Mouse (Mus musculus): ENCODE measurements around the gene Arpc1a.
A peak's percentile ranks its signal among the peaks of the same experiment; 100 is the strongest.
"Not testable (repeated sequence)": the region's sequence is repeated elsewhere in the genome, so short reads cannot be mapped to it uniquely, and the experiment has no call there.

Arpc1a gene

DNA sequence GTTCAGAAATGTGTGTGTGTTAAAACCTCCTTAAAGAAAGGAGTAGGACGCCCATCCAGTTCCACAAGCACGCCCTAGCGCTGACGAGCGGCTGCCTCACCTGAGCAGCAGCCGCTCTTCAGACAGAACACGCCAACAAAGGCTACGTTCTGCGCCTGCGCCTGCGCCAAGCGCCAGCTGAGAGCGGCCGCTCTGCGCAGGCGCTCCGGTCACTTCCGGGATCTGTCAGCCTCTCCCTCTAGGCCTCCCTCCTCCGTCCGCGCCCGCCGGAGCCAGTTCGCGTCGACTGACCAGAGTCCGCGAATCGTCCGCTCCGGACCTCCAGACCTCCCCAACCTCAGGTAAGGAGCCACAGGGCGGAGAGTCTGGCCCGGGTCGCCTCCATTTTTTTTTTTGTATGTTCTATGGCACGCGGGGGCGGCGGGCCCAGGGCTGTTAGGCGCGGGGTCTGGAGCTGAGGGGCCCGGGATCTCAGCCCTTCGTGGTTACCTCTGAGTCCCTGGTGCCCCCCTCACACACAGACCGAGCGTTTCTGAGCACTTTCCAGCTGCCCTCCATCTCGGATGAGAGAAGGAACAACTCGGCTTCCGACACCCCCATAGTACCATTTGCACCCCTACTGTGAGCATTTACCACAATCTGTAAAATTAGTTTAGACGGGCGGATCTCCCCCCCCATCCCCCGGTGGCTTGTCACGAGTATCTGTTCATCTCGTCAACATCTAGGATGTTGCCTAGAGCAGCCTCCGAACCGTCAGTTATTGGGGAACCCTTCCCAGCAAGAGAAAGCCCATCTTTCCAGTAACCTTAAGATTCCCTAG is at the start of gene Arpc1a, which contains the start of gene Kpna7:
Gene Arpc1a (plus strand): TSS at position 199 of the 820 bp plus-strand sequence.
Gene Kpna7 (minus strand): TSS at position 399 of the 820 bp plus-strand sequence.
- DNase-seq (ENCODE audit: low read depth, low spot score), result peak; percentile 84

DNA sequence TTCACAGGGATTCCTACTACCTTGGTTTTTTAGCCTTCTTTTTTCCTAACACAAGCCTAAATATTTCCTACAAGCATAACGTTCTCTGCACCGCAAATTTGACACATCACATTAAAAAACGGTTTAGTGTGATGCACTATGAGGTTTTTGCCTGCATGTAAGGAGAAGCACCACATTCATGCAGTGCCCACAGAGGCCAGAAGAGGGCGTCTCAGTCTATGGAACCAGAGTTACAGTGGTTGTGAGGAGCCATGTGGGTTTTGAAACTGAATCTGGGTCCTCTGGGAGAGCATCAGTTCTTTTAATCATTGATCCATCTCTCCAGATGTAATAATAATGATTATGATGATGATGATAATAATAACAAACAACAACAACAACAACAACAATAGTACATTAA is 42.0 kb upstream of the Arpc1a start:
- DNase-seq (ENCODE audit: low read depth, low spot score), result no peak

DNA sequence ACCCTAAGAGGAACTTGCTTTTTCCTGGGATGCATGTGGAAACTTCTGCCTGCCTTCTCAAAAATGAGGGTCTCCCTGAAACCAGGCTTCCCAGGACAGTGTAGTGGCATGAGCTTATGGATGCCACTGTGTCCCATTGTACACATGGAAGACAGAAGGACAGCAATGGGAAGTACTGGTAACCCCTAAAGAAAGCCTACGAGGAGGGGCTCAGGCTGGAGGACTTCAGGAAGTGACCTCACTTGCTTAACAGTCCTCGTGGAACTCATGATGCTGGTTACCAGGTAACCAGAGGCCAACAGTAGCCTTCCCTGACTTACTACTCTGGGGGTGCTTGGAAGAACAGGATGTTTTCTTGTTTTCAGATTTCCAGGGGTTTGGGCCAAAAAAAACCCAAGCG is 40.9 kb upstream of the Arpc1a start, which contains the start of gene 1700018F24Rik:
Gene 1700018F24Rik (plus strand): TSS at position 301 of the 400 bp plus-strand sequence.
- not testable (repeated sequence) for DNase-seq (ENCODE audit: low read depth, low spot score)

DNA sequence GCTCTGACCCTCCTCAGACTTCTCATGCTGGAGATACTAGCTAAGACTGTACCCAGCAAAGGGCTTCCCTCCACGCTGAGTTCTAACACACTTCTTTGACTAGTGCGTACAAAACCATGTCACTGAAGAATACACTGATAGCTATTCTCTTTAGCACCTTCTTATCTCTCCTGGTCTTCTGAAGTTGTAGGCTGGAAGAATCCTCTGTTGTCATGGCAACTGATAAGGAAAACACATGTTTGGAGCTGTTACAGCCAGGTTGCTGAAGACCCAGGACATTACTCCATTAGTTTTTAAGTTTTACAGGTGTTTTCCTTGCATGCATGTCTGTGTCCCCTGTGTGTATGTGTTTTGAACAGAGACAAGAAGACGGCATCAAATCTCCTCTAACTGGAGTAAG is 29.4 kb upstream of the Arpc1a start:
- DNase-seq (ENCODE audit: low read depth, low spot score), result not testable (repeated sequence)

DNA sequence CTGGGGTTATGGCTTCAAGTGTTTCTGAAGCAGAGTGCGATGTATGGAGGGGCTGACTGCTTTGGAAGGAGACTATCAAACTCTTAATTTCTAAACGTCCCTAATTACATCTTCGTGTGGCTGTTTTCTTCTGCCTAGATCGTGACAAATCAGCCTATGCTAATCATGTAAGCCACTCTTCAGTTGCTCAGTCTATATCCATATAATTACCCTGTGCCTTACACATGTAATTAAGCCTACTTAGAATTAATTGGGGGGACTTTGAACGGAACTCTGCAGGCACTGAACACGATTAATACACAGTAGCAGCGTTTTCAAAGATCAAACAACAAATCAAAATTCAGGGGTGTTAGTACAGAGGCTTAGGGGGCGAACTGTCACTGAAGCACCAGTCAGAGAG is 25.7 kb upstream of the Arpc1a start:
- DNase-seq (ENCODE audit: low read depth, low spot score), result no peak

DNA sequence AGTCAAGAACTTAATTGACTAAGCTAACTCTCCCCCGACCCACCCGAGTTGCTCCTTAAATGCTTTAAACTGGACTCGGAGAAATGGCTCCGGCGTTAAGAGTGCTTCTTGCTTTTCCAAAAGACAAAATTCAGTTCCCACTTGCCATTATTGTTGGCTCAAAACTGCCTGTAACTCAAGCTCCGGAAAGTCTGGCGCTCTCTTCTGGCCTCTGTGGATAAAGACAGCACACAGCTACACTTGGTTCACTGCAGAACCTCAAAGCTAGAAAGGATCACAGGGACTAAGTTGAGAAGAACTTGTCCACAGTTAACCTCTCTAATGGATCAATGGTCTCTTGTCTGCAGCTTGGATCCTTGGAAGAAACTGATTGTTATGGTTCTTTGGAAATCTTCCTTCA is 24.9 kb upstream of the Arpc1a start:
- no peak for DNase-seq (ENCODE audit: low read depth, low spot score)

DNA sequence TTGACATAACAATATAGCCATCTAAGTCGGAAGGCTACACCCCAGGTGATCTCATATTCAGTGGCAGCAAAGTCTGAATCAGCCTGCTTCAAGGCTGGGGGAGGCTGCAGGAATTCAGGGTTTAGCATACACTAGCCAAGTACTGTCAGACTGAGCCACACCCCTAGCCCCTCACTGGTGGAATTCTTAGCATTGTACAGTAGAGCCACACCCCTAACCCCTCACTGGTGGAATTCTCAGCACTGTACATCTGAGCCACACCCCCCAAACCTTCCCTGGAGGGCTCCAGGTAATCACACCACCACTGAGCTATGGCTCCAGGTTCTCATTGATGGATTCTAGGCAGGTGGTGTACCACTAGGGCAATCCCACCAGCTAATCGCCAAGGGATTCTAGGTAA is 24.1 kb upstream of the Arpc1a start:
- no peak for DNase-seq (ENCODE audit: low read depth, low spot score)

DNA sequence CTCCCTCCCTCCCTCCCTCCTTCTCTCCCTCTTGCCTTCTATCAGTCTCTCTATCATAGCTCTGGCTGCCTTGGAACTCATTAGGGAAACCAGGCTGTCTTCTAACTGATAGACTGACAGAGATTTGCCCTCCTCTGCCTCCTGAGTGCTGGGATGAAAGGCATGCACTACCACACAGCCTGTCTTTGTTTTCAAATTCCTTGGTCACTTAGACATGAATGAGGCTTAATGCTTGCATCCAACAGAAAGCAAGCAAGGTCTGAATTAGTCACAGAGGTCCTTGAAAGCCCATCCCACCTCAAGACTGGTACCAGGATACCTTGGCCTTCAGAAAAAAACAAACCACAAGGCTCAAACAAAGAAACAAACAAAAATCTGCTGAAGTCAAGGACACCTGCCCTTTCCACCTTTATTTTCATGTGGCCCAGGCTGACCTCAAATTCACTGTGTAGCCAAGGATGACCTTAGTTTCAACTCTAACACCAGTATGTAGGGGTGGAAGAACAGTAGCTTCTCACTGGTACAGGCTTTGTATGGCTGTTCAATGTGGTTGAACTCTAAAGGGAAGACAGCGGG is 18.8 kb upstream of the Arpc1a start:
- no peak for DNase-seq (ENCODE audit: low read depth, low spot score)

DNA sequence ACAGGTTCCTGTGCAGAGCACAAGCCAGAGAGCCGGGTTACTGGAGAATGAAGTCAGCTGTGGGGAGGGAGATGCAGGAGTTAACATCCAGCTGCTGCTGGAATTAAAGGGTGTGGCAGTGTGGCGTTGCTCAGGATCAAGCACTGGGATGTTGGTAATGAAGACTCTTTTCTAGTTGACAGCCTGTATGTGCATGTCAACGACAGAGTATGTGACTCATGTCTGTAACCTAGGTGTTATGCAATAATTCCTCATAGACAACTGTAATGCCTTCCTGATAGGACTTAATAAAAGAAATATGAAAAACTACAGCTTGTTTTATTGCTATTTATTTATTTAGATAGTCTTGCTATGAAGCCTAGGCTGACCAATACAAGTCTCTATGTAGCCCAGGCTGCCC is 14.8 kb upstream of the Arpc1a start:
- no peak for DNase-seq (ENCODE audit: low read depth, low spot score)

DNA sequence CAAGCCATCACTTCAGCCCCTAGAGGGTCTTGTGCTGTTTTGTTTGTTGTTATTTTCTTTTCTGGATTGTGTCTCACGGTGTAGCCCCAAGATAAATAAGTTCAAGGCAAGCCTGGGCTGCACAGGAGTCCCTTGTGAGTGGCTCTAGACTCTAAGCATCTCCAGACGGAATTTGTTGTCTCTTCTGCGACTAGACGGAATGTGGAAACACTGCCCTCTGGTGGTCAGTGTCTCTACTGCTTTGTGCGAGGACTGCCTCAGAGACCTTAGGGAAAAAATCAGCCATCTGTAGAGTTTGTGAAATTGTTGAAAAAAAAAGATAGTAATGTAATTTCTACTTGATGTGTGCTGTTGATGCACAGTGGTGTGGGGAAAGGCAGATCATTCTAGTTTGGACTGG is 13.9 kb upstream of the Arpc1a start:
- peak; percentile 45 for DNase-seq (ENCODE audit: low read depth, low spot score)

DNA sequence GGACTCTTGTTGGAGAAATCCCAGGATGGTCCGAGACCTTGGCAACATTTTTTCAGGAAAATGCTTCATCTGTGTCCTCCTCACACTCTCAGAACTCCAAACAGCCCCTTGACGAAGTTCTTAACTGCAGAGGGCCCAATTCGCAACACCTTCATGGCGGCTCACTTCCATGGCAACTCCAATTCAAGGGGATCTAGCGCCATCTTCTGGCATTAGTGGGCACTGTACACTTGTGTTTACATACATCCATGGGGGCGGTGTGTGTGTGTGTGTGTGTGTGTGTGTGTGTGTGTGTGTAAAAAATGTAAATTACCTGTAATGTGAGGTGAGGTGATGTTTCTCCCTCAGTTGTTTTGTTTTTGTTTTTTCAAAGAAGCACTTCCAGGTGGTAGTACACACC is 12.3 kb upstream of the Arpc1a start:
- DNase-seq (ENCODE audit: low read depth, low spot score), result no peak

DNA sequence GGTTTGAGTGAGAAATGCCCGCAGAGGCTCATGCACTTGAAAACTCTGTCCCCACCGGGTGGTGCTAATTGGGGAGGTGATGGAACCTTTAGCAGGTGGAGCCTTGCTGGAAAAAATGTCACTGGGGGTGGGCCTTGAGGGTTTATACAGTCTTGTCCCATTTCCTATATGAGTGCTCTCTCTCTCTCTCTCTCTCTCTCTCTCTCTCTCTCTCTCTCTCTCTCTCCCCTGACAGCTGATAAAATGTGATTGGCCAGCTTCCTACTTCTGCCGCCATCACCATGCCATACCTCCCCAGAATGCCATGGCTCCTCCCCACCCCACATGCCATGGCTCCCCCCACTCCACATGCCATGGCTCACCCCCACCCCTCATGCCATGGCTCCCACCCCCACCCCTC is 8.5 kb upstream of the Arpc1a start:
- DNase-seq (ENCODE audit: low read depth, low spot score), result no peak

DNA sequence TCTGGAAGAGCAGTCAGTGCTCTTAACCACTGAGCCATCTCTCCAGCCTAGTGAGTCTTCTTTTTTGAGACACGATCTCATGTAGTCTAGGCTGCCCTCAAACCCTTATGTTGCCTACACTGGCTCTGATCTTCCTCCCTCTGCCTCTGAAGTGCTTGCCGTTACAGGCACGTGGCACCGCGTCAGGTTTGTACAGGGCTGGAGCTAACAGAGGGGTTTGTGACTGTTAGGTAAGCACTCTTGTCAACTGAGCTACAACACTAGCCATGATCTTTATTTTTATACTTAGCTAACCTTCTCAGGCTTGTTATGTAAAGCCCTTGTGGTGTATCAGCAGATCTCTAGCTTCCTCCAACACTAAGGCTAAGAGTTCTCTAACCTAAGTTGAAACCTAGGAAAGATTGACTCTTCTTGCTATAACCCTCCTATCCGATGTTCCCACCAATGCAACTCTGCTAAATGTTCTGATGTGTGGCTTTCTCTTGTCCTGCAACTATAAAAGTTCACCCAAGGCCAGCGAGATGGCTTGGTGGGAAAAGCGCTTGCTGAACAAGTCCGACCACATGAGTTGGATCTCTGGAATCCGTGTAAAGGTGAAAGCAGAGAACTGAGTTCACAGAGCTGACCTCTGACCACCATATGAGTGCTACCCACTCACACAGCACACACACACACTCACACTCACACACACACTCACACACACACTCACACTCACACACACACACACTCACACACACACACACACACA is 1.6 kb upstream of the Arpc1a start:
- DNase-seq (ENCODE audit: low read depth, low spot score), result no peak

DNA sequence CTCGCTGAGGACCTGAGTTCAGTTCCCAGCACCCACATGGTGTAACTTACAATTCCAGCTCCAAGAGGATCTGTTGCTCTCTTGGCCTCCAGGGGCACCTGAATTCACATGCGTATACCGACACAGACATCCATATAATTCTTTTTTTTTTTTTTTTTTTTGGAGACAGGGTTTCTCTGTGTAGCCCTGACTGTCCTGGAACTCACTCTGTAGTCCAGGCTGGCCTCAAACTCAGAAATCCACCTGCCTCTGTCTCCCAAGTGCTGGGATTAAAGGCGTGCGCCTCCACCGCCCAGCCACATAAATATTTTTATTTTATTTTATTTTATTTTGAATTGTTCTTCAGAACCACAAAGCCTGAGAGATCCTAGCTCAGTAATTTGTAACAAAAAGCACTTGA is 429 bp upstream of the Arpc1a start:
- DNase-seq (ENCODE audit: low read depth, low spot score), result not testable (repeated sequence)

DNA sequence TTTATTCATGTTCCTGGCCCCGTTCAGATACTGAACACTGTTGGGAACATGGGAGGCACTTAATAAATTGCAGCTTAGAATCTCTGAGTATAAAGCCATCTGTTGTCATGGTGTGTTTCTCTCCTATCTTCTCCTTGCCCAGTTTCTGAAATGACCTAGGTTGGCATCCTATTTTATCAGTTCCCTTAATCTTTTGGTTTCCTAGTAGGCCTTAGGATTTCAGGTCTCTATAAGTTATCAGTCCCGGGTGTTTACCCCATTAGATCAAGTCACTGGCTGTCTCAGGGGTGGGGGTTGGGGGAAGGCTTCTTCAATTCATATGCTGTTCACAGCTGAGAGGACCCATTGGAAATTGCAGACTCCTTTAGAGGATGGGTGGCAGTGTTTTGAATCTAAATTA is 1.2 kb downstream of the Arpc1a start:
- no peak for DNase-seq (ENCODE audit: low read depth, low spot score)

DNA sequence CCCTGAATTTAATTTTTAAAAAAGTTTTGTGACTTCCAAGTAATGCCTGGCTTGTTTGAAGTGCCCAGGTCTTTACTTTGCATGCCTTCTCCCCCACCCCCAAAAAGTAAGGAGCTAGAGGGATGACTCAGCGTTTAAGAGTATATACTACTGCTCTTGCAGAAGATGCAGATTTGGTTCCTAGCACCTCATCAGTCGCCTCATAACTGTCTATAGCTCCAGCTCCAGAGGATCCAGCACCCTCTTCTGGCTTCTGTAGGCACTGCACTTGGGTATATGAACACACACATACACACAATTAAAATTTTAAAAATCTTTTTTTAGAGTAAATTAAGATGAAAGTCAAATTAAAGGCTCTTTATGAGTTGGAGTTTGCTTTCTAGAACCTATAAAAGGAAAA is 4.6 kb downstream of the Arpc1a start:
- no peak for DNase-seq (ENCODE audit: low read depth, low spot score)

DNA sequence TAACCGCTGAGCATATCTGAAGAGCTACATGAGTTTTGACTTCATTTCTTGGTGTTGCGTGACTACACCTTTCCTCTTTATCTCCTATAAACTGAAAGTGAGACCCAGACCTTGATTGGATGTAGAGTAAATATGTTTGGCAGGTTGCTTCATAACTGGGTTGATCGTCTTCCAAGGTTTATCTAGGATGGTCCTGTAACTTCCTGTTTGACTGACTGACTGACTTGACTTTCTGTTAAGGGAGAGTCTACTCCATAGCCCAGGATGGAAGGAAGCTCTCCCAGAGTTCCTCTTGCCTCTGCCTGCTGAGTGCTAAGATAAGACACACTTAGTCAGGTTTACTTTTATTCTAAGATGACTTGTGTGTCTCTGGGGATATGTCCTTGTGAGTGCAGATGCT is 6.2 kb downstream of the Arpc1a start:
- DNase-seq (ENCODE audit: low read depth, low spot score), result no peak

DNA sequence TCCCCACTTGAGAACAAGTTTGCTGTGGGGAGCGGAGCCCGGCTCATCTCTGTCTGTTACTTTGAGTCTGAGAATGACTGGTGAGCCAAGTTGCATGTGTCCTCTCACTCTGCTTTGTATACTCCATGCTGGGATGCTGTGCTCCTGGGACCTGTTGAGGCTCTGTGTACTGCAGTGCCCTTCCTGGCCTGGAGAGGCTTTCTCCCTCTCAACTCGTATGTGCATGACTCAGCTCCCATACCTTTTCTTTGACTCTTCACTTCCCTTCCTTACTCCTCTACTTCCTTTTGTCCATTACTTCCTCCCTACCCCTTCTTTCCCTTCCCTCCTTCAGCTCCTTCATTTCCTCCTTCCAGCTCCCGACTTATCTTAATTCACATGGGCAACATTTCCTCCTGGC is 12.6 kb downstream of the Arpc1a start:
- DNase-seq (ENCODE audit: low read depth, low spot score), result no peak

DNA sequence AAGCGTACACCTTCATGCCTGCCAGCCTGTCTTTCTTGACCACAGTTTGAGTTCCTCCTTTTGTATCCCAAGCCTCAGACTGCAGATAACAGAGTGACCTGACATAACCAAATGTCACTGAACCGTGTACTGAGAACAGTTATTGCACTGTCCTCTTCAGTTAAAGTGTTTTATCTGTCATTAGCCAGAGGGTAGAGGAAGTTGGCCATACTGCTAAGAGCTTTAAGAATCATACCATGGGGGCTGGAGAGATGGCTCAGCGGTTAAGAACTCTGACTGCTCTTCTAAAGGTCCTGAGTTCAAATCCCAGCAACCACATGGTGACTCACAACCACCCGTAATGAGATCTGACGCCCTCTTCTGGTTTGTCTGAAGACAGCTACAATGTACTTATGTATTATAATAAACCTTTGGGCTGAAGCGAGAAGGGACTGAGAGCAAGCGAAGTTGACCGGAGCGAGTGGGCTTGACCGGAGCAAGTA is 14.8 kb downstream of the Arpc1a start:
- no peak for DNase-seq (ENCODE audit: low read depth, low spot score)

DNA sequence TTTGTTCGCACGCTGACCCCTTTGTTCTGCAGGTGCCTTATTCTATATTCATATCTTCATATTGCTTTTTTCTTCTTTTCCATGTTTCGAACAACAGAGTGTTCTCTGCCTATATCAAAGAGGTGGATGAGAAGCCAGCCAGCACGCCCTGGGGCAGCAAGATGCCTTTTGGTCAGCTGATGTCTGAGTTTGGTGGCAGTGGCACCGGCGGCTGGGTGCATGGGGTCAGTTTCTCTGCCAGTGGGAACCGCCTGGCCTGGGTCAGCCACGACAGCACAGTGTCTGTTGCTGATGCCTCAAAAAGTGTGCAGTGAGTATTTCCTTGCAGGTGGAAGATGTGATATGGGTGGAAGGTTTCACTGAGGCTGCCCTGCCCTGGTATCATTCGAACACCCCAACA is 17.3 kb downstream of the Arpc1a start:
- no peak for DNase-seq (ENCODE audit: low read depth, low spot score)

DNA sequence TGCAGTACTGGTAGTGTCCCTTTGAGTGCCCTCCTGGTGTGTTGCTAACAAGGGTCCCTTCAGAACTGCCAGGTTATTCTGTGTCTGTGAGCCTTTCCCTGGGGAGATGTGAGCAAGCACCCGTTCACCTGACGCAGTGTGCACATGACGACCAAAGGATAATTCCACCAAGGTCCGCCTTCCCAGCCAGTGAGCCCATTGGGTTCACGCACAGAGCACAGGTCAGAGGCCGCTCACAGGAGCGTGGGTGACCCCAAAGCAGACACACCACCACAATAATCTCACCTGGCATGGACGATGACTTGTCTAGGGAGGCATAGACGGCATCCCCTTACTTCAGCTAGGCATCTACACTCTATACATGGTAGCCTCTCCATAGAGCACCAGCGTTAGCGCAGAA is 17.8 kb downstream of the Arpc1a start:
- DNase-seq (ENCODE audit: low read depth, low spot score), result not testable (repeated sequence)

DNA sequence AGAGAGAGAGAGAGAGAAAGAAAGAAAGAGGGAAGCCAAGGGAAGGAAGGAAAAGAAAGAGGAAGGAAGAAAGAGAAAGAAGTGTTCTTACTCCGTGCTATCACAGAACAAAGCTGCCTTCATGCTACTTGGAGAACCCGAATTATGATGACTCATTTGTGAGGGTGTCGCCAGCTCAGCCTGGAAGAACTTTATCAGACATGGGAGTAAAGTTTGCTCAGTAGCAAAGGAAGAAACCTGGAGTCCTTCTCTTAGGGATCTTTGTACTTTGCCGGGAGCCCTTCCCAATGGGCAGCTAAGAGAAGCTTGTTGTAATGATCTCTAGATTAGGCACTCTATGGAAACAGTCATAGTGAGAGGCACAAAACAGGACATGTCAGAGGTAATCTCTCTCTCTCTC is 19.1 kb downstream of the Arpc1a start:
- DNase-seq (ENCODE audit: low read depth, low spot score), result no peak
